Mouse (Mus musculus) adipocyte (in vitro differentiated cells): Measurements from ENCODE around the gene Celf5.
"Not testable (repeated sequence)": the region's sequence is repeated elsewhere in the genome, so short reads cannot be mapped to it uniquely, and the experiment has no call there.

ENCODE experiments used
- DNase-seq: peaks from one replicate; pipeline ENCODE4 v3.0.0-alpha.2; 2016; ENCODE audit warnings: low spot score

The Celf5 gene

DNA sequence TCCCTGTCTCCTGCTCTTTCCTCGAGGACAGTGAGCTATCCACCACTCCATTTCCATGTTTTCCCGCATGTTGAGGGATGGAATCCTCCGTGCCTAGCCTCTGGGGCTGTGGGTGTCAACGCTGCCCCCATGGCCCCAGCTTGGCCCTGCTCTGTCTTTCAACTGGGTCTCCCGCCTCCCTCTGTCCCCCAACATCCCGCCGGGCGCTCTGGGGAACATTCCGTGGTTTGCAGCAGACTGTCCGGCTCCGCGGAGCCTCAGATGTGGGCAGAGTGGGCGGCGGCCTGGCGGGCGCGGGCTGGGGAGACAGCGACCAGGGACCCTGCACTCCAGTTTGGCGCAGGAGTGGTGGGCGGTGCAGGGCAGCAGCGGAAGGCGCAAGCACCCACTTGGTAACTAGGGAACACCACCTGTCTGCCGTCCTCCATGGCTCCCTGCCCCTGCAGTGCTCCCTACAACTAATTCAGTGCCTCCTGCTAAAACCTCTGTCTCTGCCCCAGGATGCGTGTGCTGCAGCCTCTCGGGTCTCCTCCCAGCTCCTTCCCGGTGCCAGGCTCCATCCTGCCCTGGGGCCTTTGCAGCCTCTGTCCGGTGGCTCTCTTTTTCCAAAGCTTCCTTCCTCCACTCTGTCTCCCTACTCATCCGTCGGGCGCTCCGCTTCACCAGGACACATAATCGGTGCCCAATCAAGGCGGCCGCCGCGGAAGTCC is 30.1 kb downstream of the Celf5 start:
- no peak for DNase-seq

DNA sequence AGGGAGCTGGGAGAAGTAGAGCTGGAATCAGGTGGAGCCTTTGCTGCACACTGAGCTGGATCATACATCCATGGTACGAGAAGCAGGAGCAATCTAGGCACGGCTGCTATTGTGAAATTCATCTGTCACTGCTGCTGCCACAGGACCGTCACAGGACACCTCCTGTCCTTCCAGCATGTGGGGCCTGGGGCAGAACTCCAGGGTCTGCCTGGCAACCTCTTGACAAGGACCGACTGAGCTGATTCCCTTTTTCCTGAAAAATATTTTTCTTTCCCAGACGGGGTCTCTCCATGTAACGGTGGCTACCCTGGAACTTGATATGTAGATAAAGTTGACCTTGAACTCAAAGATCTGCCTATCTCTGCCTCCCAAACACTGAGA is 31.2 kb downstream of the Celf5 start:
- DNase-seq, result no peak

DNA sequence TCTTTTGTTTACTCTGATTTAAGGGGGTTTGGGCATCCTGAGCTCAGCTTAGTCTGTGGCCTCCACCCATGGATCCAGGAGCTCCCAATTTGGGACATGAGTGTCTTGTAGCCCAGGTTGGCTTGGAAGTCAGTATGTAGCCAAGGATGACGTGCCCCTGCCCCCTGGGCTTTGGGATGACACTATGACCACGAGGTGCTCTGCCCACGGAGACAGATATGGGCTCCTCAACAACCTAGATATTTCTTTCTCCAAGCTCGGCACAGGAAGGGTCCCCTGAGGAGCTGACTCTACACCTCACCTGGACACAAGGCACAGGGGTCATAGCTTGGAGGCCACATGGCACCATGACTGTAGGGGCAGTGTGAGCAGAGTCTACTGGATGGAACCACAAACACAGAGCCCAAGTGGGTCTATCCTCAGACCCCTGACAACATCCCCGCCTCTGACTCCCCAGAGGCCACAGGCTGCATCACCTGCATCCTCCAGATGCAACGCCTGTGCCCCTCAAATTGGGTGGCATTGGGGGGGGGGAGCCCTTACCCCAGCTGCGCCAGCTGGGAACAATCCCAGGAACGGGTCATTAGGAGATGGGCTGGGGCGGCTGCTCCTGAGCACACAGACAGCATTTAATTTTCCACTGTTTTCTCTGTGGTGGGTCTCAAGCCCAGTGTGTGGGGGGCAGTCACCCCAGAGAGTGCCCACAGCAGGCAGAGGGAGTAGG is 31.7 kb downstream of the Celf5 start:
- no peak for DNase-seq

DNA sequence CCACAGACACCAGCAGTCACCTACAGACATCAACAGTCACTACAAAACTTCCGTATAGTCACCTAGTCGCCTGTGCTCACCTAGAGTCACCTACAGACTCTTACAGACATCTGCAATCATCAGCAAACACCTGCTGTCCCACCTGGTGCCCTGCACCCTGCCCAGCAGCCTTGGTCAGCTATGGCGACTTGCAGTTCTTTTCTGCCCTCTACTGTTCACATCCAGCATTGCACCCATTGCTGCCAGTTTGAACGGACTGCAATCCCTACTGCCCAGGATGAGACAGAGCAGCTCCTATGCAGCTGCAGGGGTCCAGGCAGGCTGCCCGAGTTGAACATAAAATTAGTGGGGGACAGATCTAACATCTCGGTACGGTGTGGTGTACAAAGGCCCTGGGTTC is 32.4 kb downstream of the Celf5 start:
- peak; percentile 87 for DNase-seq

DNA sequence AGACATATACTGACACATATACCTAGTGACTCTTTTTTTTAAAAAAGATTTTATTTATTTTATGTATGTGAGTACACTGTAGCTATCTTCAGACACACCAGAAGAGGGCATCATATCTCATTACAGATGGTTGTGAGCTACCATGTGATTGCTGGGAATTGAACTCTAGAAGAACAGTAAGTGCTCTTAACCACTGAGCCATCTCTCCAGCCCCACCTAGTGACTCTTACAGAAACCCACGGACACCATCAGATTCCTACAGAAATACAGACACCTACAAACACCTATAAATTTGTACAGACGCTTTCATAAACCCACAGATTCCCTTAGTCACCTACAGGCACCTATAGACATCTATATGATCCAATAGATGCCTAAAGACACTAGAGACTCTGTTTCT is 37.0 kb downstream of the Celf5 start:
- DNase-seq, result not testable (repeated sequence)

DNA sequence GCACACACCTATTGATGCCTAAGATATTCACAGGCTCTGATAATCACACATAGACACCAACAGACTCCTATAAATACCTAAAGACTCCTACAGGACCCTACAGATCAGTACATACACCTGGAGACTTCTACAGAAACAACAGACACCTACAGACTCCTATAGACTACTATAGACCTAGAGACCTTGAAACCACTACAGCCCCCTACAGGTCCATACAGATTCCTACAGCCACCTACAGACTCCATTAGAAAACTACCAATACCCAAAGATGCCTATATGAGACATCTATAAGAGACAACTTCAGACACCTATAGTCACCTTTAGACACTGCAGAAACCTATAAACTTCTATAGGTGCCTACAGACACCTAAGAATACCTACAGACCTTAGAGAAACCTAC is 41.5 kb downstream of the Celf5 start:
- DNase-seq, result no peak

DNA sequence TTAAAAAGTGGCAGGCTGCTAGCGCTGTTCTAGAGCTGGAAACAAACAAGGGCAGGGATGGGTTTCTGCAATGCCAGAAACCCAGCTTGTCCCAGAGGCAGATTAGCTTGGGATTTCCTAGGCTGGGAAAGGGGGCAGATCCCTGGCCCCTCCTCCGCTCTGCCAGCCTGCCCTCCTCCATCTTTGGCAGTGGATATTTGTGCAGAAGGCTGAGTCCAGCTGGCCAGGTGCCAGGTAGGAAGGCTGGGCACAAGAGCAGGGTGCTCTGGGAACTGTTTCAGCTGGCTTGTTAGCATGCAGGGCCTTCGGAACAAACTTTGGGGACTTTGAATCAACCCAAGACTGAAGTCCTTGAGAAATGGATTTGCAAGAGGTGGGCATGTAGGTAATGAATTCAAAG is 47.1 kb downstream of the Celf5 start:
- DNase-seq, result peak; percentile 92

DNA sequence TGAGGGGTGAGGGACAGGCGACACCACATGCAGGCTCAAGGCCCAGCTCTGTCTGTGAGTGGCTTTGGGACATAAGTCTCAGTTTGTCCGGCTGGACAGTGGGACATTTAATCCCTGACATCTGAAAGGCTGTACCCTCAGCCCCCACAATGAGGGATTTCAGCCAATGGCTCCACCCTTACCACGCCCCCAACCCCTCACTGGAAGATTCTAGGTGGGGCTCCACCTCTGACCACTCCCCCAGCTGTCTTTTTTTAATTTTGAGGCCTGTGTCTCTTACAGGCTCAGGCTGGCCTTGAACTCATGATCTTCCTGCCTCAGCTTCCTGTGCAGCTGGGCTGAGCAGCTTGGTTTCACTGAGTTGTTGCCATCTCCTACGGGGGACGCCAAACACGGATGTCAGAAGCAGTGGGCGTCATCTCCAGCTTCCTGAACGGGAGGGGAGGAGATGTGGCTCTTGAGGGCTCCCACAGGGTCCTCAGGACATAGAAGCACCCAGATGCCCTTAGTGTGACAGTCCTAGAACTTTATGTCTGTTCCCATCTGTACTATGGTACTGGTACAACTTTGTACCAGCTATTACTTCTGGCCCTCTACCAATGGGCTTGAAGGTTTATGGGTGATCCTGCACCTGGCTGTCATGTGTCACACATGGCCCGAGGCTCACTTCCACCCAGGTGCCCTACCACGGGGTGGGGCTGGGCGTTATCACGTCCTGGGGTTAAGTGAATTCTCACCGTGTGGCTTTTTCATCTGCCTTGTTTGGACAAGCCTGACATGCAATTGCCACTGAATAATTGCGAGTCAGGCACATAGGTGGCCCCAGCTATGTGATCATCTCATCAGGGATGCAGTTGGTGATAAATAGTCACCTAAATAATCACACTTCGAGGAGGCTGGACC is 47.9 kb downstream of the Celf5 start:
- DNase-seq, result no peak

DNA sequence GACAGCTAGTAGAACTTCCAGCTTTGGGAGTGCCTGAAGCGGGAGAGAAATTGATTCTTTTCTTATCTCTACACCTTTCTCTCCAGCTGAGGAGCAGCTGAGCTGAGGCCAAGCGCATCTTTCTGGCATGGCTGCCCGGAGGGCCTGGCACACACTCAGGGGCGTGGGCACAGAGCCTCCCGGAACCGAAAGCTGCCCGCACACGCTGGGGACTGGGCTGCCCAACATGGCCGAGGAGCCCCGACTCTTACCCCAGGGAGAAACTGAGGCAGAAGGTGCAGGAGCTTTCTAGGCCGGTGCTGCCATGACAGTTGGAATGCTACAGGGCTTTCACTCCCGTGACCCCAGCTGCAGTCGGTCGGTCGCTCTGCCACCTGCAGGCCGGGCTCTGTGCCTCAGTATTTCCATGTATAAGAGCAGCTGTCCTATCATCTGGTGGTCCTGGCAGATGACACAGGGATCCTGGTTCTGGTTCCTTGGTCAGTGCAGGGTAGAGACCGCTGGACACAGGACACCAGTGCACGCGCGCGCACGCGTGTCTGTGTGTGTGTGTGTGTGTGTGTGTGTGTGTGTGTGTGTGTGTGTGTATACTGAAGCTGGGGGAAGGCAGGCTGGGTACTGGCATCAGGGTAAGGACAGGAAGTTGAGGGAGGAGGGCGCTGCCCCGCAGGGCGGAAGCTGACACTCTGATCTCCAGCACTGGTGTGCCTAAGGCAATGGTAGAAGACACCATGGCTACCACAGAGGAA is 48.8 kb downstream of the Celf5 start:
- no peak for DNase-seq

DNA sequence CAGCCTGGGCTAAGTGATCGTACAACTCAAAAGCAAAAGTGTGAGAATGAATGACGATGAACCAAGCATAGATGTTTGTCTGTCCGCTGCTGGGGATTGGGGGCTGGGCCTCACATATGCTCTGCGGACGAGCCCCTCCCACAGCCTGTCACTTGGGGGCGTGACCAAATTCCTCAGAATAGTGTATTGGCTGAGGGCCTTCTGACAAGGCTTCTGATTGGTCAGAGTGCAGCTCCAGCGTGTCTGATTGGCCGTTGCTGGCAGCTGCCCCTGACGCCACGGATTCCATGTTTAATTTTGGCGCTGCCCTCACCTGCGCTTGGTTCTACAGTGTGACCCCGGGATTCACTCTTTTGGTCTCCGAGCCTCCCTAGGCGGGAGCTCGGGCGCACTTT is 49.6 kb downstream of the Celf5 start:
- peak; percentile 83 for DNase-seq

DNA sequence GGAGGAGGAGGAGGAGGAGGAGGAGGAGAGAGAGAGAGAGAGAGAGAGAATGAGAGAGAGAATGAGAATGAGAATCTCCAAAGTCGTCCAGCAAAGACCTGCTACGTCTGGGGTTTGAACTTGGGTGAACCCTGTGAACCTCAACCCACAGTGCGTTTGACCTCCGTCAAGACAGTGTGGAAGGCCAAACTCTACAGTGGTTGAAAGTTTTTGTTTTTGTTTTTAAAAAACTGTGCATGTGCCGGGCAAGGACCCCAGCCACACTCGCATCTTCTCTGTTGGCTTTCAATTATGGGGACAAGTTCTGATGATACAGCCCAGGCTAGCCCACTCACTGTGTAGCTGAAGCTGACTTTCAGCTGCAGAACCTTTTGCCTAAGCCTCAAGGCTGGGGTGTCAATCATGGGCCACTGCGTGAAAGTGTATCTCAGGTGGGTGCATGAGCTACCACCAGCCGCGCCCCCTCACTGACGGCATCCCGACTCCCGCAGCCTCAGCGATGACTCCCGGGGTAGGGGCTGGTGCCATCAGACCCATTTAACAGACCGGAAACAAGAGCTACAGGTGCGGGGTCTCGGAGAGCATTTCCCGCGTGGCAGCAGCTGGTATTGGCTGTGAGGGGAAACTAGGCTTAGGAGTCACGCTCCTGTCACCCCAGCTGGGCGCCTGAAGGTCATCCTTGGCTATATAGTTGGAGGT is 50.2 kb downstream of the Celf5 start:
- DNase-seq, result no peak

DNA sequence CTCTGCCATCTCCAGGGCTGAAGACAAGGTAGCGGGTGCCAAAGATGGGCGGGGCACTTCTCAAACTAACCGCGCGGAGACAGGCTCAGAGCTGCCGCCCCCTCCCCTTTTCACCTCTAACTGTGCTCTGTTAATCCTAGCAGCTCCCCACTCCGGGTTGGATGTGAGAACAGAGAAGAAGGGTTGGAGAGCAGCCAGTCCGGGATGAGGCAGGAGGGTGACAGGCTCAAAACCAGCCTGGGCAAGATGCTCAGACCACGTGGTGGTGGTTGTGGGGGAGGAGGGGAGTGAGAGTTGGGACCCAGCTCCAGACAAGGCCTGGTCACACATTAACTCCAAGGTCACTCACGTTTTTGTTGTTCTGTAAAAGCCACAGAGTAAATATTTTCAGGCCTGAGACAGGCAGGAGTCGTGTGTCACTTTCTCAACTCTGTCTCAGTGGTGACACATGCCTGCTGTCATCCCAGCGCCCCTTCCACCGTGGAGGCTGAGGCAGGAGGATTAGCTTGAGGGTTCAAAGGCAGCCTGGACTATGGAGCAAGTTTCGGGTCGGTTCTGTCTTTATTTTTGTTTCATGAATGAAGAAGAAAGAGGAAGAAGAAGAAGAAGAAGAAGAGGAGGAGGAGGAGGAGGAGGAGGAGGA is 50.9 kb downstream of the Celf5 start:
- no peak for DNase-seq

DNA sequence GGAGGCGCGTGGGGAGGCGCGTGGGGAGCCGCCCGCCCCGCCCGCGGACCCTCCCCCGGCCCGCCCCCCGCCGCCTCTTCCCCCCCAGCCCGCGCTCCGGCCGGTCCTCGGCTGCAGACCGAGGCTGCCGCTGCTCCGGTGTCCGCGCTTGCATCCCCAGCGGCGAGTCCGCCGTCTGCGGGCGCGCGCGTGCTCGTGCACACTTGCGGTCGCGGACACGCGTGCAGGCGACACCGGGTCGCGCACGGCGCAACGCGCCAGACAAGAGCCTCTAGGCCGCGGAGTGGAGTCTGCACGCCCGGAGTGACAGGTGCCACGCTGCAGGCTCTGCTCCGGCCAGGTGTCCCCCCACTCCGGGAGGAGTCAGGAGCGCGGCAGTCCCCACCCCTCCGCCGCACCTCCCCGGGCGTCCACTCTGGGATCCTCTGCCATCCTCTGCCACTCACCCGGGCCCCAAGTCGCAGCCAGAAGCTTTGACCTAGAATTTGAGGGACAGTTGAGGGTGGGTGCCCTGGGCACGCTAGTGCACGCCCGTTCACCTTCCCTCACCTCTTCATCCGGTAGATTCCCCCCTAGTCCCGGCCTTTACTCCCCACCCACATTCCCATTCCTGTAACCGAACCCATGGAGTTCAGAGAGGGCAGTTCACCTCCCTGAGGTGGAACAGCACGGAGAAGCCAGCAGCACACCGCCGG is 51.5 kb downstream of the Celf5 start:
- DNase-seq, result no peak

DNA sequence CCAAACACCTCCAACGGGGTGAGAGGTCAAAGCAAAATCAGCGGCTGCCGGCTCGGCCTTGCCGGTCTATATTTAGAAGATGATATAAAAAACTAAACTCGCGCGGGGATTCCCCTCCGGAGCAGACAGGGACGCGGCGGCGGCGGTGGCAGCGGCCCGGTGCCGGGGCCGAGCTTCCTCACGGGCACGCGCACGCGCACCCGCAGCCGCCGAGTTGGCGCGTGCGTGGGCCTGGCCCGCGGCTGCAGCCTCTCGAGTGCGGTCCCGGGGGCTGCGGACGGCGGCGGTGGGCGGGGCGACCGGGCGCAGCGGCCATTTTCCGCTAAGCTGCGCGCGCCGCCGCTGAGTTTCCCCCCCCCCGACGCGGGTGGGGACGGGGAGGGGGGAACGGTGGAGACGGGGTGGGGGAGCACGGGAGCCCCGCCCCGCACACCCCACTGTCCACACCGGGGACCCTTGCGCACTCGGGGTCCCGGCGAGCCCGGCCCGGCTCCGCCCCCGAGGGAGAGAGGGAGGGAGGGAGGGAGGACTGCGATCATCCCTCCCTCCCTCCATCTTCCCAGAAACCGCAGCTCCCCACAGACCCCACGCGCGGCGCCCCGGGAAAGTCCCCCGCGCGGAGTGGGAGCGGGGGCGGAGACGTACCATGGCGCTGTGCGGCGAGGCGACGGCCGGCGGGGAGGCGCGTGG is 52.2 kb downstream of the Celf5 start:
- peak; percentile 73 for DNase-seq

DNA sequence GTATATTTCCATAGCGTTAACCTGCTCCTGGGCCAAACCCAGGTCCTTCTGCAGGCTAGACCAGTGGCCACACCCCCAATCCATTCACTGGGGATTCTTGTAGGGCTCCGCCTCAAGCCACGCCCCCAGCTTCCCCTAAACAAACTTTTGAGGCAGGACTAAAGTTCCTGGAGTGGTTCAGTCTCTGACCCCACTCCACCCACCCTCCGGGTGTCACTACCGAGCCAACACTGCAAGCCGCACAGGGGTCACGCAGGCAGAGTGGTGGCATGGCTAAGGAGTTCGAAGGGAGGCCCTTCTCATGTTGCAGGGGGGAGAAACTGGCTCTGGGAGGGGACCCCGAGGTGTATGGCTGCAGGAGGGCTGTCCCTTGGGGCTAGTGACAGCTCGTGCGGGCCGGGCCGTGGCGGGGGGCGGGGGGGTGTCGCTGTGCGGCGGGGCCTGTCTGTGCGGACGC is 52.9 kb downstream of the Celf5 start:
- DNase-seq, result peak; percentile 85

DNA sequence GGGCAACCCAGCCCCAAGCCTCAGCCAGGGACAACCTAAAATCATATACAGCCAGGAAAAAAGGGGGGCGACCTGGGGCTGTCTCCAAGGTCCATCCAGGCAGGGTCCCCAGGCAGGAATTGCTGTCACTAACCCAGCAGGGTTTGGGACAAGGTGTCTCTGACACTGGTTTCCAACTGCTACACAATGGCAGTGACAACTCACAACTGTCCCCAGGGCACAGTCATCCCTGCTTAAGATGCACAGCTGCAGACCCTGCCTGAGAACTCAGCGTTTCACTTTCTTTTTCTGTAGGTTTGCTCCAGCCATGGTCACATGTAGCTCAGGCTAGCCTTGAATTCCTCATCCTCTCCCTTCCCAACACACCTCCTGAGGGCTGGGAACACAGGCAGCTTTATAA is 53.4 kb downstream of the Celf5 start:
- DNase-seq, result no peak

DNA sequence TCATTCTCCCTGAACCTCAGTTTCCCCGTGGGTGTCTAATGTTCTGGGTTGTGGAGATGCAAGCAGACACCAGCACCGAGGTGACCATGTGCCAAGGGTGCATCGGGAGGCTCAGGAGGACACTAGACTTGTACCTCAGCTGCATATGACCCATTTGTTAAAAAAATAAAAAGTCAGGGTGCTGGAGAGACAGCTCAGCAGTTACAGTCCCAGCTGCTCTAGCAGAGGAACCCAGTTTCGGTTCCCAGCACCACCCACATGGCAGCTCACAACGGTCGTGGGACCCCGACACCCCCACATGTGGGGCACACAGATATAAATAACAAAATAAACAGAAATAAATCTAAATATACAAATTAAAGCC is 54.0 kb downstream of the Celf5 start:
- no peak for DNase-seq

DNA sequence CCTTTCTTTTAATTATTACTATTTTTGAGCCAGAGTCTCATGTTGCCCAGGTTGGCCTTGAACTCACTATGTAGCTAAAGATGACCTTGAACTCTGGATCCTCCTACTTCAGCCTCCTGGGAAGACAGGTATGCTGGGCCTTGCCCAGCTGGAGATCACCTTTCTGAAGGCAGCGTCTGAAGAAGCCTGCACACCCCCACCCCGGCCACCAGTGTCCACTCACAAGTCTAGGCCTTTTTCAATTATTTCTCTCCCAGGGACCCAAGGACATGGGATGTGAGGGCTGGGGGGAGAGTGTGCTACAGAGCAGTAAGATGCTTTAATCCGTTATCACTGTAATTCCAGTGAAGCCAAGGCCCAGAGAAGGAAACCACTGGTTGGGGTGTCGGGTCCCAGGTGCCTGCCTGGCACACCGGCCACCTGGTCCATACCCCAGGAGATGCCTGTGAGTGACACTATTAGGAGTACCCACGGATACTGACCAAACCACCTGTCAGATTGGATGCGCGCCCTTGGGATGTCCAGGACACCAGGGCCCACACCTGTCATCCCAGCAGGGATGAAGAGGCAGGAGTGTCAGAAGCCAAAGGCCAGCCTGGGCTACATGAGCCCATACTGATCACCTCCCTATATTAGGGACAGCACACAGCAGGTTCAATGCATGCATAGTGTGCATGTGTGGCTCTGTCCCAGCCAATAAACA is 54.6 kb downstream of the Celf5 start:
- no peak for DNase-seq

DNA sequence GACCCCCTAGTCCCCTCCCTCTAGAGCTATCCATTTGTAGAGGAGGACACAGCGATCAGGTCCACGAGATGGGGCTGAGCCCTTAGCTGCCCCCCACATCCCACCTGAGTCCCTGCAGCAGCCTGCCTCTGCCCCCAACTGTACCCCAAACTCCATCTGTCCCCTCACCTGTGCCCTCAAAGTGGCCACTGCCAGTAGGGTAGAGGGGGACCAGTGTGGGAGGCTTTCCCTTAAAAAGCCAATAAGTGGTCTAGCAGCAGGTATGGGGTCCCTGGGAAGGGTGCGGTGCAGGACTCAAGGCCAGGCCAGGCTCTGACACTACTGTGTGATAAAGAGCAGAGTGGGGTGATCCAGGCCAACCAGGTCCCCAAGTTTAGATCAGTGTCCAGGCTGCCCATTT is 55.2 kb downstream of the Celf5 start:
- no peak for DNase-seq
